Mouse (Mus musculus): Measurements from ENCODE around the gene Dcps.

Dcps gene

DNA sequence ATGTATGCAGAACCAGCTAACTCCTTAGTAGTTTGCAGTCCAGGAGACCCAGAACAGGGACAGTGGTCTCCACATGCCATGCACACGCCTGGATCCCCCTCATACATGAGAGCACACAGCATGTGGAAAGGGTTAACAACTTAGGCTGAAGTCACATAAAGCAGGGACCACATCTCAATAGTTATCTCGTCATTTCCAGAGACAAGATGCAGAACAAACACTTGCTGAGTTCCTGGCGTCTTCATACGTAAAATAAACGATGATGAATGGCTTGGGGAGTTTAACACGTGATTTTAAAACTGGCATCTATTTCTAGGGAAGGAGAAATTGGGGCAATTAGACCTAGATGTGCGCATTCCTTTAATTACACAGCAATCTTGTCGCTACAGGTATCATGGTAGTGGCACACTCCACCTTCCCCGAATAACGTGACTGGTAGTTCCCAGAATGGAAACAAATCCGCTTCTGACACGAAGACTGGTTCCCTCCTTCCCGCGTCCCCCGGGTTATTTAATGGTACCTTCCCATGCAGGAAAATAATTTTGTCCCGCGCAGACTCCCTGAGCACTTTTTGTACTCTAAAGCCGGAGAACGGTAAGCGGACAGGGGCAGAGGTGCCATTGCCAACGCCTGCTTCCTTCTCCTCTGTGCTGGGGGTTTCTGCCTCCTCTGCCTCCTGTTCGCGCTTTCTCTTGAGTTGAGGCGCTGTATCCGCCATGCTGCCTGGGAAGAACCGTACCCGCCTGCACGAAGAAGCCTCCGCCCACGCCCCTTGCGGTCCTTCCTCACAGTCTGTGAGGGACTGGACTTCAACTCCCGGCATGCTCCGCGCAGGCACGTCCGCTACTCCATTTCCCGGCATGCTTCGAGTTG, at the start of gene Dcps:
Gene Dcps (minus strand): TSS at position 811 of the 873 bp plus-strand sequence.
- DNase-seq (ENCODE audit: low read depth in 2 of 2, low spot score in 2 of 2): peak; percentile 87 to 93

DNA sequence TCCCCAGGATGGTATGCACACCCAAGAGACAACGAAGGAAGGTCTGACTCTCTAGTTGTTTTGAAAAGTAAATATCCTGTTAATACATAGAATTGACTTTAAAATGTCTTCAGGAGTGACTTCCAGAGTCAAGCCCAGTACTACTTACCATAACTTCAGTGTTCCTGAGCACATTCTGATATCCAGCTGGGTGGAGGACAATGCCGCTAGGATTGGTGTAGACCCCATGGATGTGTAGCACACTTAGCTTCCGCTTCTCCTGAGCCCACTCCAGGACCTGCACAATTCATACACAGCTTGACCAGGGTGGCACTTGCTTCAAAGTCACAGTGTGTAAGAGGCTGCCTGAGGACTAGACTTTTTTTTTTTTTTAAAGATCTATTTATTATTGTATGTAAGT, 47.6 kb upstream of the Dcps start:
- DNase-seq (ENCODE audit: low read depth in 2 of 2, low spot score in 2 of 2): no peak

- DNase-seq (ENCODE audit: low read depth in 2 of 2, low spot score in 2 of 2): no peak
These were observed 42.1 kb upstream of the Dcps start for GRCm38 (mm10) chr9:35217963-35218362.

DNA sequence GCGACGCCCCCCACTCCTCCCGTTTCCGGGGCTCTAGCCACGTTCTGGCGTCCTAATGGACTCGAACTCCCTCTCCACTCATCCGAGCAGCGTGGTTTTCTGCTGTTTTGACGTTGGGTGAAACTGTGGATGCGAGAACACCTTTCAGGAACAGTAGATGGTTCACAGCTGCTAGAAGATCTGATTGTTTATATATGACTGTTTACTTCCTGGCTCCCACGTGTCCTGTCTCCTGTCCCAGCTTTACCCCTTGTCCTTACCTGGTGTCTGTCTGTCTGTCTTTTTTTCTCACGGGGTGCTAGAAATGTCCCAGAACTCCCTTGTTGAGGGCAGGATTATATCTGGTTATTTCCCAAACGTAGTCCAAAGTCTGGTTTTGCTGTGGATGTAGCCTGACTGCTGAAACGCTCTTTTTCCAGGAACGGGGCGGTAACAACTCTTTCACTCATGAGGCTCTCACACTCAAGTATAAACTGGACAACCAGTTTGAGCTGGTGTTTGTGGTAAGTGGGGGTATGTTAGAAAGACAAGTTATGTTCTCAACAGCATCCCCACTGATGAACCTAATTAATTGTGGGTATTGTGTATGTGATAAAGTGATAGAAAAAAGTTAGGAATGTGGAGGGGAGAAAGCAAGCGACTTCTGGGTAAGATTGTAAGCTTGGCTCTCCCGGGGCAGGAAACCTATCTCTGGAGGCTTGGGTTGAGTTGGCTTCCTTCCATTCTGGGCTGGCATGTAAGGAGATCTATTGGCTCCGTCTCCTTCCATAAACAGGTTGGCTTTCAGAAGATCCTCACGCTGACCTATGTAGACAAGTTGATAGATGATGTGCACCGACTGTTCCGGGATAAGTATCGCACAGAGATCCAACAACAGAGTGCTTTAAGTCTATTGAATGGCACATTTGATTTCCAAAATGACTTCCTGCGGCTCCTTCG, 36.0 kb upstream of the Dcps start:
- DNase-seq (ENCODE audit: low read depth in 2 of 2, low spot score in 2 of 2): no peak

- DNase-seq (ENCODE audit: low read depth in 2 of 2, low spot score in 2 of 2): peak; percentile 99
These were observed 34.9 kb upstream of the Dcps start, which contains the start of gene Foxred1 for GRCm38 (mm10) chr9:35210542-35211474. Gene Foxred1, minus strand, starts transcription at chr9:35211055.

- DNase-seq (ENCODE audit: low read depth in 2 of 2, low spot score in 2 of 2): no peak
These were observed 28.6 kb upstream of the Dcps start for GRCm38 (mm10) chr9:35204421-35204820.

DNA sequence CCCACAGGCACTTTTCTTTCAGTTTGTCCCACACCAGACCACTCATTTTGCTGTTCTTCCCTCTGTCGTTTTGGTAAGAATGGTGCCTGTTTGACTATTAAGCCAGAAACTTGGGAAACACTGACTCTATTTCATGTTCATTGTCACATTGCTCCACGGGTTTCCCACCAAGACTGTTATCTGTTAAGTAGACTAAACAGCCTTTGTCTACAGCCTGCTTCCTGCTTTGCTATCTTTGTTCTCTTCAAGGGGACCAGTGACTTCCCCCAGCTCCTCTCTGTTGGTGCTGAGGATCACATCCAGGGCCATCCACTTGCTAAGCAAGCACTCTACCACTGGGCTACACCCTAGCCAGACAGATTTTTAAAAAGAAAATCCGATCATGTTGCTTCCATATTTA, 27.7 kb upstream of the Dcps start:
- no peak for DNase-seq (ENCODE audit: low read depth in 2 of 2, low spot score in 2 of 2)

DNA sequence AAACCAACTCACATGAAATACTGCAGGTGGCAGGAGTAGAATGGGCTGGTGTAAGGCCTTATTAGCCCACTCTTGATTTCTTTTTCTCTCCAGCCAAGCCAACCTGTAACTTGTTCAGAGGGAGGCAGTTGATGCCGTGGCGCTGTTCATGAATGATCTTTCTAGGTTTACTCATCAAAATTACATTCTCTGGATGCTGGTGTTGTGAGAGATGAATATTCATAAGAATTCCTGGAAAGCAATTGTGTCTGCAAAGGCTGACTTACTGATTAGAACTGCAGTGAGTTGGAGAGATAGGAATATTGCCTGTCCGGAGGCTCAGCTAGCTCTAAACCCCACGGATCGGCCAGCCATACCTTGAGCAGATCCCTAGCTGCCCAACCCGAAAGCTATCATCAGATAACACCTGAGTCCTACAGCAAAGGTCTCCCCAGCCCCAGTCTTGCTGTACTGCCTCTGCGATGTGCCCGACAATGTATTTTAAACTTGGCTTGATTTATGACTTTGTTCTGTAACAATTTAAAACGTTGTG, 24.7 kb upstream of the Dcps start:
- DNase-seq (ENCODE audit: low read depth in 2 of 2, low spot score in 2 of 2): no peak

- DNase-seq (ENCODE audit: low read depth in 2 of 2, low spot score in 2 of 2): peak; percentile 77
These were observed 24.1 kb upstream of the Dcps start, which contains the start of the genes Srpr and Tirap for GRCm38 (mm10) chr9:35199772-35200471. Gene Srpr, plus strand, starts transcription at chr9:35200175. Gene Tirap, minus strand, starts transcription at chr9:35200291.

DNA sequence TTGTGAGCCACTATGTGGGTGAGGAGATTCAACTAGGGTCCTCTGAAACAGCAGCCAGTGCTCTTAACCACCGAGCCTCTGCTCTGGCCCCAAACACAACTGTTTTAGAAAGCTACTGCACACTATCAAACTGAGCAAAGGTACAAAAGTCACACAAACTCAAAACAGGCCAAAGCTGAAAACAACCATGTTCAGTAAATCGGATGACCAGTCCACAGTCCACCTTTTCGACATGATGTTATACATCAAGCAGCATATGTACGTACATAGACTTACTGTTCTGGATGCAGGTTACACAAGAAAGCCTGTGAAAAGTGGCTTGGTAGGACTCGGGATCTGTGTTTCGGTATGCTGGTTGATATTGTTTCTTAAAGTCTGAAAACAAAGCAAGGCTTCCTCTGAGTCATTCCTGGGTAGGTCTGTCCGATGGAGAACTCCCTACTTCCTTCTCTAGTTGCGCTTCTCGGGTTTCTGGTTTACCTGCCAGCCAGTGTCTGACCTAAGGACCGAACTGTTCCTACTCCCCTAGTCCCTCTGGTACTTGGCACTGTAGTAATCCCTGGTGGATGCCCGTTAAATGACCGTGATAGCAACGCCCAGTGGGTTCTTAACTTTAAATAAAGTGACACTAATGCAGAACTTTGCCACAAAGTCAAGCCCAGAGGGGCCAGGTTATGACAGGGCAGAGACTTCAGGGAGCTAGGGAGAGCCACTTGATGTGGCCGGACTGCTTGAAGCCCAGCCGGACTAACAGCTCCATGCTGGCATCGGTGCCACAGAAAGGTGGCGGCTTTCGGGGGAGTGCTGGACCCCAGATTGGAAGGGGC, 23.3 kb upstream of the Dcps start:
- DNase-seq (ENCODE audit: low read depth in 2 of 2, low spot score in 2 of 2): peak in 1 of 2 experiments; percentile 8

DNA sequence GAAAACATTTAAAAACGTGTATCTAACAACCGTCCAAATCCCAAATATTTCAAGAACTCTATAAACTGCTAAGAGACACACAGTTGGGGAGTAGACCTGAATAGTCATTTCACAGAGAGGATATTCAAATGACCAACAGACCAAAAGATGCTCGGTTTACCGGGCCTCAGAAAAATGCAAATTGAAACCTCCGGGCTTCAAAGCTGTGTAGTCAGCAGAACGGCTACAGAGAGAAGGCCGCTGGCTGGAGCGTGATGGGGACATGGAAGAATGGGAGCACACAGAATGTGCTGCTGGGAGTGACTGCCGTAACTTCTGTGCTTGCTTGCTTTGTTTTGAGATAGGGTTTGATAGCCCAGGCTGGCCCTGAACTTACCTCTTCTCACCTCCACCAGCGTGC, 22.5 kb upstream of the Dcps start:
- DNase-seq (ENCODE audit: low read depth in 2 of 2, low spot score in 2 of 2): no peak

GRCm38 (mm10) chr9:35197625-35198024, 21.8 kb upstream of the Dcps start:
- no peak for DNase-seq (ENCODE audit: low read depth in 2 of 2, low spot score in 2 of 2)

DNA sequence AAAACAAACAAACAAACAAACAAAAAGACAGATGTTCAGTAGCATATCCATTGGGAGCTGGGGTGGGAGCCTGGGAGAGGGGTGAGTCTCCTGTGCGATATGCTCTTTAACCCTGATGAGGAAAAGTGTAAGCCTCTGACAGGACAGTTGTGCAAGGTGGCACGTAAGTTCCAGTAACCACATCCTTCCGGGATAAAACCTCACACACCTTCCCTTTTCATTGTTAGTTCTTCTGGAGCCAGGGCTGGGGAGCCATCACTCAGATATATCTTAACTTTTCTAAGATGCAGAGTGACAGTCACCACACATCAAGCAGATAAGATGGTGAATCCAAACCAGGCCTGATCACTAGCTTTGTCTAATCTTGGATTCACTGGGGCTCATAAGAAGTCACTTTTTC, 18.2 kb upstream of the Dcps start:
- no peak for DNase-seq (ENCODE audit: low read depth in 2 of 2, low spot score in 2 of 2)

- no peak for DNase-seq (ENCODE audit: low read depth in 2 of 2, low spot score in 2 of 2)
These were observed 17.2 kb upstream of the Dcps start for GRCm38 (mm10) chr9:35192983-35193542.

DNA sequence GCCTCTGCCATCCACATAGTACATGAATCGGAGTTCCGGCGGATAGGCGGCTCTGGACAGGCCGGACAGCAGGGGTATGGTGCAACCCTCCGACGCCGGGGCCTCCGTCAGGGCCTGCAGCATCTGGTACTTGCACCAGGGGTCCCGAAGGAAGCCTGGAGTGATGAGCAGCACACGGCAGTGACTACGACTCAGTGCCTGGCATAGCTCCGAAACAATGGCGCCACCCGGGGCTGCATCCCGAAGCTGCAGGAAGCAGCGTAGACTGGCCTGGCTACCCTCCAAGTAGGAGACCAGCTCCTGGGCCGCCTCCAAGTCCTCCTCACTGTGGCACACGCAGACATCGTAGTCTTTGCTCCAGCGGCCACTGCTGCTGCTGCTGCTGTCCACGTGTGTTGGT, 12.8 kb upstream of the Dcps start:
- no peak for DNase-seq (ENCODE audit: low read depth in 2 of 2, low spot score in 2 of 2)

DNA sequence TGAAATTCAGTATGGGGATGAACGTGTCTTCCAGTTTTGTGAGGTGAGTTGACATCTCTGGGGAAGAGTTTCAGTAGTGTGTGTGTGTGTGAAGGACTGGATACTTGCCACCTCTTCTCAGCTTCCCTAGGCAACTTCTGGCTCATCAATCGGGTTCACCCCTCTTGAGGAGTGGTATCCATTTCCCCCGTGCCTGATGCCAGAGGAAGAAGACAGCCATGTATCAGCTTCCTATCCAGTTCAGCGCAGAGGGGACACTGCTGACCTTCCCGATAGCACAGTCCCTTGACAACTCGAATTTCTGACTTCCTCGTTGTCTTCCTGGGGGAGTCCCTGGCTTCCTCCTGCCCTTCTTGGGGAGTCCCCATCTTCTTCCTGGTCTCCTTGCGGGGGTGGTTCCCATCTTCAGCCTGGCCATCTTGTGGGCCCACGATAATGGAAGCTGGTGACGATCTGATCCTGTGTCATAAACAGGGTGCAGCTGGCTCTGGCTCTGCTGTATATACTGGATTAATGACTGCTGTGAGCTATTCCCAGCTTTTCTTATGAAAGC, 11.6 kb upstream of the Dcps start:
- no peak for DNase-seq (ENCODE audit: low read depth in 2 of 2, low spot score in 2 of 2)

- no peak for DNase-seq (ENCODE audit: low read depth in 2 of 2, low spot score in 2 of 2)
These were observed 10.6 kb upstream of the Dcps start for GRCm38 (mm10) chr9:35186430-35186829.

DNA sequence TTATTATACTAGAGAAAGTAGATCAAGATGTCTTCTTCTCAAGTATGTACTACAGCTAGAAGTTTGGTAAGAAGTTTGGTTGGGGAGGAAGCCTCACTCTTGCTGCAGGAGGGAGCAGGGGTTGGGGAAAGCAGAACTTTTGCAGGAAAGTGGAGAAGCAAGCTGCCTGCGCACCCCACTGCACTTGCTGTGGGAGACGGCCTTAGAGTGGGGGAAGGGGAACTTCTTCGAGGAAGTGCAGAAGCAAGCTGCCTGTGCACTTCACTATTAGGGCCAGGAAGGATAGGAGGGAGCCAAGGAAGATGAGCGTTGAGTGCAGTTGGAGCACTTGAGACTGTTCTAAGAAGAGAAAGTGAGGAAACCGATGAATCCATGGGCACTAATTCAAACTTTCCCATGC, 7.5 kb upstream of the Dcps start:
- no peak for DNase-seq (ENCODE audit: low read depth in 2 of 2, low spot score in 2 of 2)
